Mouse (Mus musculus) thymus, postnatal 4 days (tissue): ENCODE results near the gene Arhgef39.

Experiments used
- DNase-seq: peaks from one replicate; pipeline ENCODE4 v3.0.0; 2021

Arhgef39 gene

GRCm38 (mm10) chr4:43477857-43478533 is 21.5 kb downstream of the Arhgef39 start:
- DNase-seq: peak; percentile 90

DNA sequence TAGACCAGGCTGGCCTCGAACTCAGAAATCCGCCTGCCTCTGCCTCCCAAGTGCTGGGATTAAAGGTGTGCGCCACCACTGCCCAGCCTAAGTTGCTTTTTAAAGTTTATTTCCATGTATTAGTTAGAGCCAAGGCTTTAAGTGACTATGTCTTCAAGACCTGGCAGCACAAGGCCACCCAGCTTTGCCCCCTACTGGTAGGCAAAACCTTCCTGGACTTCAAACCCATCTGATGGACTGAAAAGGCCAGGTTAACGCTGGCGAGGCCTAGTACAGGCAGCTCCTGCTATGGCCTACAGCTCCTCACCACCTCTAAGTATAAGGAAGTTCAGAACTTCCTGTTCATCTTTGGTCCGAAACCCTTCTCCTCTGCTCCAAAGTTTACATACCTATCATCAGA is 22.9 kb downstream of the Arhgef39 start:
- peak; percentile 52 for DNase-seq

DNA sequence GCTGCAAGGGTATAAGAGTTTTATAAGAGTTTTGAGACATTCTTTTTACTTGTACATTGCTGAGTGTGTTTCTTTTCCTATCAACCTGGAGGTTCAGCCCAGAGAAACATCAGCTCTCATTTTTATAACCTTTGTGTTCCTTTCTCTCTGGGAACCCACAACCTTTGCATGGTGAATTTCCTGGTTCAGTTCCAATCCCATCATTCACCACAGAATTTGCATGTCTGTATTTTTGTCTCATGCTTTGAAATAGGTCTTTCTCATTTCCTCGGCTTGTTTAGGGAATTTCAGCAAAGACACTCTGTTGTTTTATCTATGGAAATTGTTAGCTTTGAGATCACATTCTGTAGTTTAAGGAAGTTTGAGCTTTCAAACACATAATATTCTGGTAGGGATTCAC is 25.9 kb downstream of the Arhgef39 start:
- no peak for DNase-seq

DNA sequence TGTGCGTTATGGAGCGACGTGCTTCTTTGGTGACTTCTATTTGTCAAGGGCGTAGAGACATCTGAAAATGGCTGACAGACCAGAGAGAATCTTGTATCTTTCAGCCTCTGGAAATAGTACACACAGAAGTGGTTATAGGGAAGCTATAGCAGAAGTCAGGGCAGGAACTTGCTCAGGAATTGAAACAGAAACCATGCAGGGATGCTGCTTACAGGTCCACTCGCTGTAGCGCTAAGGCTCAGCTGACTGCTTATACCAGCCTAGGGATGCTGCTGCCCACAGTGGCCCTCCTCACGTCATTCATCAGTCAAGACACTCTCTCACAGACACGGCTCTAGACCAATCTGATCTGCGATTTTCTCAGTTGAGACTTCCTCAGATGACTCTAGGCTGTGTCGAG is 29.2 kb downstream of the Arhgef39 start:
- DNase-seq: no peak

DNA sequence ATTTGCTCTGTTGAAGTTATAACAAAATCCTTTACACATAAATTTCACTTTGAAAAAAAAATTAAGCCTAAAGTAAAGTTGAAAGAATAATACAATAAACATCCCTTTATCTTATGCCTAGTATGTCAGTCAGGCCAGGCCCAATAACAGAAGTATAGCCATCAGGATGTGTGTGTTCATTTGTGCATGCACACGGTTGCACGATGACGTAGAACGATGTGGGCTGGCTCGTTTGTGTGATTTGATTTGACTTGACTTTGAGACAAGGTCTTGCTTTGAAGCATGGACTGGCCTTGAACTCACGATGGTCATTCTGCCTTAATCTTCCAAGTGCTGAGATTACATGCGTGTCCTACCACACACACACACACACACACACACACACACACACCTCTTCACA is 32.6 kb downstream of the Arhgef39 start:
- DNase-seq: no peak

DNA sequence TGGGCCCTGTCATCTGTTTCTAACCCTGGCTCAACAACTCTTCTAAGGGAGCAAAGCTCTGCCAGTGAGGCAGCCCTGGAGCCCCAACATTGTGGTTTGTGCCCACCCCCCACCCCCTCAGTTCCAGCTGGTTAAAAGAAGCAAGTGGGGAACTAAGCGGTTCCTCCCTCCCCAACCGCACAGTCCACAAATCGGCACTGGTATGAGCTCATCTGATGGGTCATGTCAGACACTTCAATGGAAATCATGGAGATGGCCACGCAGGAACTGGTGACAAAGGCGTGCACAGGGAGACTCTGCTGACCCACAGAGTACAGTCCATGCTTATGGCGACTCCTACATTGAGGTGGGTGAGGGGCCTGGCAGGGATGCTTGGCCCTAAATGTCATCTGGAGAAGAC is 33.6 kb downstream of the Arhgef39 start:
- DNase-seq: no peak

DNA sequence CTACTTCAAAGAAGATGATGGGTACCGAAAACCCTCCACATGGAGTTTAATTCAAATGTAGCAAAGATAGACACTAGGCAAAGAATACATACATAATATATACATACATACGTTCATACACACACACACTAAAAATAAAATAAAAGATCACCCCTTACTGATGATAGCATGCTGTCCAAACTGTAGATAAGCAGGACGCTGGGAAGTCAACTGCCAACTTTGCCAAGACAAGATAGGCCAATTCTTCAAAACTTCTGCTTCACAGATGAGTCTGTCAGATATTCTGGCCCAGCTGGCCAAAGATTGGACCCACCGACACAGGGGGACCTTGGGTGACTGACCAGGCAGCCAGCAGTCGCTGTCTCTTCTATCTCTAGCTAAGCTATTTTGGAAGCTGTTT is 36.4 kb downstream of the Arhgef39 start:
- no peak for DNase-seq

DNA sequence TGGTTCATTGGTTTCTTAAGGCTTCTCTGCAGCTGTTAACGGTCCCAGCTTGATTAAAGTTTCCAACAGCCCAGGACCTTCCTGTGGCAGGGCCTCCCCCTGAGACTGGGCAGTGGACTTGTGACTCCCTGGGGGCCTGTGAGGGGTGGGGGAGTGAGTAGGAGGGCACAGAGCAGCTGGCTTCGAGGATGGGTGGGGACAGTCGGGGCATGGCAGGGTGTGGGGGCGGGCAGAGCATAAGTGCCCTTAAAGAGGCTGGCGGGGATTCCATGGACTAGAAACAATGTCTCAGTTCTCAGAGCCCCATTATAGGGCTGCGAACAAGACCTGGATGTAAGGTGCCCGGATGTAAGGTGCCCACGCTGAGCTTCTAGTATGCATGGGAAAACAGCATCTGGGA is 42.4 kb downstream of the Arhgef39 start:
- DNase-seq: no peak

DNA sequence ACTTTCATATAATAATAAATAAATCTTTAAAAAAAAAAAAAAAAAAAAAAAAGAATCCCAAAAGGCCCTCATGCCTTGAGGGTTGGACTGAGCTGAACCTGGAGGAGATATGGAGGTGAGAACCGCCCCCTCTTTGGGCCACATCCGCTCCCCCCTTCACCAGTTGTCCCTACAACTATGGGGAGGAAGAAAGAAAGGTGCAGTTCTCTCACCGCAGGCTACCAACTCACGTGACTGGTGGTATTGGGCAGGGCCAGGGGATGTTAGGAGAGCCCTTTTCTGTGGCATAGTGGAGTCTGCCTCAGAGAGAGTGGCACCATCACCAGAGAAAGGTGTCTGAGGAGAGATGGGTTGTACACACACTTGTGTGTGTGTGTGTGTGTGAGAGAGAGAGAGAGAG is 43.0 kb downstream of the Arhgef39 start:
- peak; percentile 57 for DNase-seq

- no peak for DNase-seq
Measured at GRCm38 (mm10) chr4:43454041-43454836, 45.3 kb downstream of the Arhgef39 start, which contains the start of gene Cd72. Gene Cd72, minus strand, starts transcription at chr4:43454628.

- peak; percentile 66 for DNase-seq
Measured at GRCm38 (mm10) chr4:43453413-43453812, 46.1 kb downstream of the Arhgef39 start.

GRCm38 (mm10) chr4:43452315-43452714 is 47.2 kb downstream of the Arhgef39 start:
- no peak for DNase-seq

- DNase-seq: no peak
Measured at GRCm38 (mm10) chr4:43448554-43448953, 50.9 kb downstream of the Arhgef39 start.

DNA sequence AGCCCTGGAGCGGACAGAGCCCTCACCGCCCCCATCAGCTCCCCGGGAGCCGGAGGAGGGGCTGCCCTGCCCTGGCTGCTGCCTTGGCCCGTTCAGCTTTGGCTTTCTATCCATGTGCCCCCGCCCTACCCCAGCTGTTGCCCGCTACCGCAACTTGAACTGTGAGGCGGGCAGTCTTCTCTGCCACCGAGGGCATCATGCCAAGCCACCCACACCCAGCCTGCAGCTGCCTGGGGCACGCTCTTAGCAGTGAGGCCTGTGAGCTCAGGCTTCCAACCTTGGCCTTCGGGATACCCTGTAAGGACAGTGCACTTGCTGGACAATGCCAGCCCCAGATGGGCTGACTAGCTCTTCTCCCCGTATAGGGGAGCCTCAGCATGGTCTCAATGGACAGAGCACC is 52.2 kb downstream of the Arhgef39 start:
- no peak for DNase-seq
